Mouse (Mus musculus) olfactory bulb, adult 2 months (tissue): ENCODE measurements at regions not wholly inside any gene's neighbourhood (a gene's known extent, or its start where the extent isn't known, plus 50 kb on each side); places are given as distances from the start of the nearest gene placed in this dataset.

ENCODE experiments used
- H3K27ac ChIP-seq: fragments of 200-500 bp; 2 replicates; pipeline ENCODE4 v1.5.1; 2012; ENCODE audit warnings: low read depth, low read length; ENCODE audit not compliant: insufficient read depth
- H3K4me1 ChIP-seq: fragments of 200-500 bp; 2 replicates; pipeline ENCODE4 v1.6.1; 2012; ENCODE audit warnings: low read length; ENCODE audit not compliant: control insufficient read depth, insufficient read depth
- H3K4me3 ChIP-seq: fragments of 200-500 bp; 2 replicates; pipeline ENCODE4 v1.5.1; 2012; ENCODE audit warnings: mild to moderate bottlenecking, low read depth, low read length, moderate library complexity; ENCODE audit not compliant: insufficient read depth
- CTCF ChIP-seq: fragments of 200-500 bp; IDR thresholded peaks from 2 replicates; pipeline ENCODE4 v1.5.1; 2012; ENCODE audit warnings: low read depth, mild to moderate bottlenecking, low read length, moderate library complexity; ENCODE audit not compliant: insufficient read depth
- POLR2A ChIP-seq: fragments of 200-500 bp; IDR thresholded peaks from 2 replicates; pipeline ENCODE4 v1.6.1; 2012; ENCODE audit warnings: mild to moderate bottlenecking, low read depth, low read length, moderate library complexity; ENCODE audit not compliant: insufficient read depth
- WGBS: fragments of 180-500 bp; shearing (Covaris S2); methylation state at CpG from one replicate; pipeline ENCODE4 v1.1.7; 2018; 5-methylcytosine and 5-hydroxymethylcytosine counted together

- H3K4me3 ChIP-seq, result no peak overlapping the region
- WGBS, result 16% methylated on average over 2 of the region's 2 CpGs
- H3K4me1 ChIP-seq, result no peaks in the 10 kb centered on the region
- TF ChIP-seq CTCF (no peak), POLR2A (no peak)
- no peak overlapping the region for H3K27ac ChIP-seq
Observed at GRCm38 (mm10) chr8:89239626-89240025, 195.7 kb upstream of the Sall1 start.

- Histone ChIP-seq H3K4me3 (no peak overlapping the region), H3K4me1 (no peaks in the 10 kb centered on the region), H3K27ac (no peak overlapping the region)
- no peak for TF ChIP-seq CTCF
- no peak for TF ChIP-seq POLR2A
Observed at GRCm38 (mm10) chr8:89234041-89234440, 190.1 kb upstream of the Sall1 start.

- no peak overlapping the region for H3K27ac ChIP-seq
- no peaks in the 10 kb centered on the region for H3K4me1 ChIP-seq
- TF ChIP-seq CTCF (no peak), POLR2A (no peak)
- no peak overlapping the region for H3K4me3 ChIP-seq
- WGBS, result 94% methylated on average over 1 of the region's 1 CpGs
Observed at GRCm38 (mm10) chr8:89232318-89232717, 188.4 kb upstream of the Sall1 start.

- H3K27ac ChIP-seq, result no peak overlapping the region
- TF ChIP-seq POLR2A (no peak), CTCF (no peak)
- 97% methylated on average over 3 of the region's 3 CpGs for WGBS
Observed at GRCm38 (mm10) chr8:89229144-89229543, 185.2 kb upstream of the Sall1 start.

GRCm38 (mm10) chr8:89220870-89221269 lies 176.9 kb upstream of the Sall1 start:
- WGBS, result 48% methylated on average over 7 of the region's 7 CpGs
- H3K4me1 ChIP-seq, result peaks cover 4% of the 10 kb centered on the region; the same call in 1 of the 2 replicates

More at GRCm38 (mm10) chr8:89229144-89229543, 185.2 kb upstream of the Sall1 start:
- no peaks in the 10 kb centered on the region for H3K4me1 ChIP-seq
- H3K4me3 ChIP-seq, result no peak overlapping the region

GRCm38 (mm10) chr8:89220381-89220780 lies 176.4 kb upstream of the Sall1 start:
- WGBS, result 98% methylated on average over 2 of the region's 2 CpGs
- no peak for TF ChIP-seq POLR2A
- TF ChIP-seq CTCF, result no peak
- H3K4me3 ChIP-seq, result no peak overlapping the region
- peaks cover 4% of the 10 kb centered on the region; the same call in 1 of the 2 replicates for H3K4me1 ChIP-seq
- no peak overlapping the region for H3K27ac ChIP-seq

More at GRCm38 (mm10) chr8:89220870-89221269, 176.9 kb upstream of the Sall1 start:
- Histone ChIP-seq H3K4me3 (no peak overlapping the region), H3K27ac (no peak overlapping the region)
- TF ChIP-seq CTCF (no peak), POLR2A (no peak)

- Histone ChIP-seq H3K27ac (no peak overlapping the region), H3K4me3 (no peak overlapping the region), H3K4me1 (peaks cover 4% of the 10 kb centered on the region; the same call in 1 of the 2 replicates)
- TF ChIP-seq CTCF (no peak), POLR2A (no peak)
- WGBS, result 91% methylated on average over 7 of the region's 7 CpGs
Observed at GRCm38 (mm10) chr8:89219156-89219555, 175.2 kb upstream of the Sall1 start.

- no peak overlapping the region for H3K4me3 ChIP-seq
- no peak overlapping the region for H3K27ac ChIP-seq
- H3K4me1 ChIP-seq, result peaks cover 4% of the 10 kb centered on the region; the same call in 1 of the 2 replicates
- 98% methylated on average over 2 of the region's 2 CpGs for whole genome bisulfite sequencing
- TF ChIP-seq POLR2A (no peak), CTCF (no peak)
Observed at GRCm38 (mm10) chr8:89217689-89218088, 173.7 kb upstream of the Sall1 start.

GRCm38 (mm10) chr8:89211931-89212330 lies 168.0 kb upstream of the Sall1 start:
- Histone ChIP-seq H3K4me1 (no peaks in the 10 kb centered on the region), H3K27ac (no peak overlapping the region), H3K4me3 (no peak overlapping the region)
- 82% methylated on average over 3 of the region's 3 CpGs for WGBS
- TF ChIP-seq CTCF, result no peak
- TF ChIP-seq POLR2A, result no peak

GRCm38 (mm10) chr8:89210684-89211083 lies 166.7 kb upstream of the Sall1 start:
- Histone ChIP-seq H3K27ac (no peak overlapping the region), H3K4me1 (no peaks in the 10 kb centered on the region), H3K4me3 (no peak overlapping the region)
- TF ChIP-seq CTCF, result no peak
- TF ChIP-seq POLR2A, result no peak
- 77% methylated on average over 1 of the region's 1 CpGs for WGBS
